25 mouse cellular contexts compared by ENCODE assay signal in the genomic region with DNA sequence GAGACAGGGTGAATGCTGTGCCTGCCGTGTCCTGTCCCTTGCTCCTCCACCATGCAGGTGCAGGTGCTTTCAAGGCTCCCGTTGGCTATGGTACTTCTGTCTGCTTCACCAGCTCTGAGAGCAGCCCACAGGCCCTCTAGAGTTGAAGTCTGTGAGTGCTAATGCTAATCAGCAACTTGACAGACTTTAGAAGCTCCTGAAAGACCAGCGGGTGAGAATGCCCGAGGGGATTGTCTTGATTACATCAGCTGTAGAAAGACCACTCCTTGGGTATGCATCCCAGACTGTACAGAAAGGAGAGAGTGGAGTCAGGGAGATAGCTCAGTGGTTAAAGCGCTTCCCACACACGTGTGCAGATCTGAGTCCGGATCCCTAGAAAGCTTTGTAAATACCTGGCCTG. TPM values are rescaled to one million over a fixed set of nuclear protein-coding genes. Genes with fewer than 3 reads are reported as not detected.
DNase-seq lines count a peak whose midpoint lies in the region; ATAC-seq and TF ChIP-seq lines count a peak whose summit lies in the region.
"Had no signal": no experiment of that assay in that cellular context is flagged by ENCODE, and none has a peak within 500 bp of the region (broad histone marks: within the 10 kb centered on the region; RNA-seq: fewer than 3 reads in every experiment).

No protein-coding gene starts in this region.

- no peak overlapping the region for H3K4me2 ChIP-seq in forebrain, embryonic 11.5 days (ENCODE audit: low read depth, low read length, severe bottlenecking)
- H3K4me2 ChIP-seq in forebrain, postnatal 0 days (ENCODE audit: low read depth) = no peak overlapping the region
- H3K4me2 ChIP-seq: embryonic facial prominence, embryonic 13.5 days; embryonic facial prominence, embryonic 15.5 days; forebrain, embryonic 13.5 days; forebrain, embryonic 15.5 days had no signal

- H3K9ac ChIP-seq in forebrain, embryonic 11.5 days (ENCODE audit: low read length) = no peak overlapping the region
- no peak overlapping the region for H3K9ac ChIP-seq in forebrain, postnatal 0 days
- H3K9ac ChIP-seq: embryonic facial prominence, embryonic 13.5 days; embryonic facial prominence, embryonic 15.5 days; forebrain, embryonic 13.5 days; forebrain, embryonic 15.5 days had no signal

- H3K4me1 ChIP-seq in forebrain, embryonic 11.5 days (replicated peaks; ENCODE audit: control insufficient read depth, insufficient read depth, low read length) = no peaks in the 10 kb centered on the region
- no peaks in the 10 kb centered on the region for H3K4me1 ChIP-seq in forebrain, postnatal 0 days (ENCODE audit: insufficient read depth)
- peaks cover 7% of the 10 kb centered on the region for H3K4me1 ChIP-seq in megakaryocyte, embryonic 14.5 days
- H3K4me1 ChIP-seq: forebrain, embryonic 13.5 days had no signal

- no peaks in the 10 kb centered on the region for H3K36me3 ChIP-seq in forebrain, embryonic 11.5 days (ENCODE audit: control insufficient read depth, insufficient read depth, low read length)
- no peaks in the 10 kb centered on the region for H3K36me3 ChIP-seq in forebrain, postnatal 0 days (ENCODE audit: insufficient read depth)
- H3K36me3 ChIP-seq in megakaryocyte, embryonic 14.5 days (replicated peaks; ENCODE audit: low read length) = no peaks in the 10 kb centered on the region
- H3K36me3 ChIP-seq: embryonic facial prominence, embryonic 13.5 days; embryonic facial prominence, embryonic 15.5 days; forebrain, embryonic 10.5 days; forebrain, embryonic 15.5 days had no signal

- TF ChIP-seq CTCF in forebrain, postnatal 0 days (IDR thresholded peaks at IDR 0.05; ENCODE audit: low read depth) = no peak

- no peak overlapping the region for H3K27ac ChIP-seq in forebrain, embryonic 11.5 days (ENCODE audit: low read depth, low read length)
- H3K27ac ChIP-seq in forebrain, postnatal 0 days (ENCODE audit: low read depth, low read length) = no peak overlapping the region
- H3K27ac ChIP-seq: embryonic facial prominence, embryonic 13.5 days; embryonic facial prominence, embryonic 15.5 days; forebrain, embryonic 10.5 days; forebrain, embryonic 13.5 days; forebrain, embryonic 15.5 days had no signal

- WGBS in forebrain, embryonic 11.5 days = 64% methylated on average over 7 of the region's 7 CpGs
- WGBS in forebrain, postnatal 0 days = 52% methylated on average over 7 of the region's 7 CpGs

- H3K9me3 ChIP-seq in forebrain, embryonic 11.5 days (ENCODE audit: control insufficient read depth, low read length) = no peaks in the 10 kb centered on the region
- H3K9me3 ChIP-seq in forebrain, postnatal 0 days (ENCODE audit: low read length) = no peaks in the 10 kb centered on the region
- peaks cover 10% of the 10 kb centered on the region for H3K9me3 ChIP-seq in megakaryocyte, embryonic 14.5 days
- H3K9me3 ChIP-seq: embryonic facial prominence, embryonic 13.5 days; embryonic facial prominence, embryonic 15.5 days; forebrain, embryonic 13.5 days; forebrain, embryonic 15.5 days had no signal

- ATAC-seq in forebrain, embryonic 11.5 days (replicated peaks; ENCODE audit: low FRiP score) = no peak
- no peak for ATAC-seq in forebrain, postnatal 0 days
- ATAC-seq in megakaryocyte, adult 5-6 weeks (ENCODE audit: poor library complexity, severe bottlenecking) = no peak
- ATAC-seq: CD4-positive, CD25-positive, alpha-beta regulatory T cell, adult 4 months; forebrain, embryonic 13.5 days; forebrain, embryonic 15.5 days had no signal

- DNase-seq in forebrain, embryonic 11.5 days (ENCODE audit: low spot score) = peak; percentile 19
- no peak for DNase-seq in forebrain, postnatal 0 days
- peak; percentile 60 for DNase-seq in ES-CJ7 (ENCODE audit: low read depth, low spot score)
- DNase-seq: adrenal gland, adult 2 months; adrenal gland, postnatal 10 days; adrenal gland, postnatal 25 days; B cell, adult 2 months; cerebellum, adult 11 months; cerebellum, adult 18-20 months; cerebellum, adult 8-10 months; cerebellum, adult 9-11 months; cerebellum, postnatal 14 days; cerebellum, postnatal 36 days; embryo, embryonic 11 days had no signal

- no peak overlapping the region for H3K4me3 ChIP-seq in forebrain, embryonic 11.5 days (ENCODE audit: low read depth, low read length)
- no peak overlapping the region for H3K4me3 ChIP-seq in forebrain, postnatal 0 days (ENCODE audit: low read depth, low read length)
- H3K4me3 ChIP-seq in megakaryocyte, embryonic 14.5 days (replicated peaks) = peak overlapping the region; percentile 54
- H3K4me3 ChIP-seq: embryonic facial prominence, embryonic 13.5 days; embryonic facial prominence, embryonic 15.5 days; erythroblast, embryonic 14.5 days; forebrain, embryonic 10.5 days; forebrain, embryonic 13.5 days; forebrain, embryonic 15.5 days had no signal

- H3K27me3 ChIP-seq in forebrain, embryonic 11.5 days (ENCODE audit: control insufficient read depth, insufficient read depth, low read length) = no peaks in the 10 kb centered on the region
- H3K27me3 ChIP-seq in forebrain, postnatal 0 days (ENCODE audit: insufficient read depth, low read length) = no peaks in the 10 kb centered on the region
- peaks cover 32% of the 10 kb centered on the region for H3K27me3 ChIP-seq in megakaryocyte, embryonic 14.5 days (replicated peaks)
- H3K27me3 ChIP-seq: embryonic facial prominence, embryonic 13.5 days; embryonic facial prominence, embryonic 15.5 days; forebrain, embryonic 13.5 days; forebrain, embryonic 15.5 days had no signal

RNA-seq across cellular contexts. Expression of gene Synm, which starts 31.7 kb away (rescaled TPM):
- 1.1 and 1.3 TPM in 2 replicates for polyA plus RNA-seq in forebrain, embryonic 11.5 days (2014; fragmentation: Nextera tagmentation; extraction: Ambion mirVana)
- 10.7 and 10.9 TPM in 2 replicates for total RNA-seq in forebrain, postnatal 0 days (2014; rRNA removed)
- 3.8 and 7.0 TPM in 2 replicates for polyA plus RNA-seq in forebrain, postnatal 0 days (2015; fragmentation: Nextera tagmentation; extraction: Ambion mirVana)
- 0.49 and 1.3 TPM in 2 replicates for polyA plus RNA-seq in megakaryocyte, embryonic 14.5 days (2012; ENCODE audit: insufficient read depth, low replicate concordance)
- not detected in 2 replicates for total RNA-seq in megakaryocyte, adult 5-6 weeks (2015)
- total RNA-seq in megakaryocyte, adult 5-6 weeks (2017) = 0.07 TPM in 1 of 2 replicates, not detected in the other
- total RNA-seq: CH12.LX, MEL had no signal
- polyA plus RNA-seq: CD4-positive, CD25-positive, alpha-beta regulatory T cell, adult 4 months had no signal
